10 mouse cellular contexts compared by ENCODE assay signal in the genomic region with DNA sequence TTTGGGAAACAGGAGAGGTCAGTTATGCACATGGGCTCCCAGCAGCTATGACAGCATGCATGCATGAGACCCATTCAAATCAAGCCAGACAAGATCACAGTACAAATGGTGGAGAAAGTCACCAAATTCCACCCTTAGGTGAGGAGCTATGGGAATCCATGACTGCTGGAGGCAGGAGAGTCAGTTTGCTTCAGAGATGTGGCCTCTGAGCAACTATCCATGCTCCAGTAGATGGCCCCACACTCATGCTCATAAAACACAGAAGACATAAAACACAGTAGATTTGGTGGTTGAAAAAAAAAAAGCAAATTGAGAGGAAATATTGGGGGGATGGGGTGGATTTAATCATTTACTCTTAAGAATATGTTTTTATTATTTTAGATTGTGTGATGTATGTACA.
DNase-seq lines count a peak whose midpoint lies in the region; ATAC-seq and TF ChIP-seq lines count a peak whose summit lies in the region.
"Had no signal": no experiment of that assay in that cellular context is flagged by ENCODE, and none has a peak within 500 bp of the region (broad histone marks: within the 10 kb centered on the region; RNA-seq: fewer than 3 reads in every experiment).

No protein-coding gene starts in this region.

- H3K36me3 ChIP-seq in forebrain, embryonic 13.5 days (ENCODE audit: poor library complexity, severe bottlenecking), result no peaks in the 10 kb centered on the region
- H3K36me3 ChIP-seq: embryonic facial prominence, embryonic 10.5 days; heart, embryonic 13.5 days had no signal

- peak; percentile 52; the same call in 1 of the 2 replicates for TF ChIP-seq CTCF in lung, adult 2 months (IDR thresholded peaks at IDR 0.05; ENCODE audit: insufficient read depth, low read length)

- H3K27ac ChIP-seq in forebrain, embryonic 13.5 days, result no peak overlapping the region
- H3K27ac ChIP-seq: embryonic facial prominence, embryonic 10.5 days; heart, embryonic 13.5 days had no signal

- H3K27me3 ChIP-seq in forebrain, embryonic 13.5 days, result no peaks in the 10 kb centered on the region
- H3K27me3 ChIP-seq: heart, embryonic 13.5 days had no signal

- H3K4me2 ChIP-seq in forebrain, embryonic 13.5 days, result no peak overlapping the region
- H3K4me2 ChIP-seq: heart, embryonic 13.5 days had no signal

- no peak overlapping the region for H3K4me3 ChIP-seq in lung, adult 2 months (replicated peaks; ENCODE audit: extremely low read depth, low read depth, low read length)
- no peak overlapping the region for H3K4me3 ChIP-seq in forebrain, embryonic 13.5 days
- H3K4me3 ChIP-seq: embryonic facial prominence, embryonic 10.5 days; heart, embryonic 13.5 days had no signal

- H3K4me1 ChIP-seq in lung, adult 2 months (ENCODE audit: control insufficient read depth, insufficient read depth, low read length), result no peaks in the 10 kb centered on the region; the same call in 1 of the 2 replicates
- peaks cover 11% of the 10 kb centered on the region for H3K4me1 ChIP-seq in forebrain, embryonic 13.5 days

- H3K9me3 ChIP-seq in forebrain, embryonic 13.5 days (replicated peaks), result no peaks in the 10 kb centered on the region
- H3K9me3 ChIP-seq: embryonic facial prominence, embryonic 10.5 days; heart, embryonic 13.5 days had no signal

- intact Hi-C loops in heart, postnatal 25 days (cut with DNase I), result loop anchor here (1.0 to 5.0 kb wide), 5 partner anchors 112 to 373 kb away; no protein-coding TSS in a partner anchor

- peak; percentile 86 for DNase-seq in heart, adult 11 months
- DNase-seq in heart, postnatal 25 days (ENCODE audit: low spot score), result no peak
- no peak for DNase-seq in lung, adult 2 months
- DNase-seq in lung, postnatal 4 days, result no peak
- peak; percentile 11 for DNase-seq in cerebellum, adult 9-11 months
- DNase-seq in spleen, postnatal 36 days (ENCODE audit: low spot score in 2 of 2), result no peak

- no peak overlapping the region for H3K9ac ChIP-seq in forebrain, embryonic 13.5 days
- H3K9ac ChIP-seq: heart, embryonic 13.5 days had no signal

- no peak for TF ChIP-seq POLR2A in lung, adult 2 months (IDR thresholded peaks at IDR 0.05; ENCODE audit: borderline replicate concordance, extremely low read depth, low read depth, low read length)

- ATAC-seq in neutrophil, adult 5-6 weeks (ENCODE audit: extremely low read depth, insufficient number of reproducible peaks, low FRiP score, poor library complexity, severe bottlenecking), result peak; percentile 33; the same call in 1 of the 2 replicates
- ATAC-seq in forebrain, embryonic 13.5 days, result no peak

Comparison
In these comparisons a context has a peak if more than half of its experiments do, and no peak if none do; other contexts are left out.
1. DNase-seq: peak in heart, adult 11 months (single experiment) and cerebellum, adult 9-11 months (single experiment); none in heart, postnatal 25 days (single experiment), lung, adult 2 months (single experiment), lung, postnatal 4 days (0 of 2) and spleen, postnatal 36 days (0 of 2).